Mouse (Mus musculus): ENCODE results near the gene Inca1.

Gene Inca1

GRCm38 (mm10) chr11:70669582-70670345 lies 30.2 kb downstream of the Inca1 start:
- DNase-seq (ENCODE audit: low spot score), result peak; percentile 81

- DNase-seq (ENCODE audit: low spot score), result peak; percentile 98
These were observed 31.0 kb downstream of the Inca1 start, which contains the start of gene Spag7 for GRCm38 (mm10) chr11:70668771-70669505. Spag7 (minus strand) TSS chr11:70669416.

GRCm38 (mm10) chr11:70668335-70668770 lies 31.6 kb downstream of the Inca1 start:
- peak; percentile 83 for DNase-seq (ENCODE audit: low spot score)

- no peak for DNase-seq (ENCODE audit: low spot score)
These were observed 32.4 kb downstream of the Inca1 start for GRCm38 (mm10) chr11:70667271-70668150.

- DNase-seq (ENCODE audit: low spot score), result no peak
These were observed 33.3 kb downstream of the Inca1 start for GRCm38 (mm10) chr11:70666687-70667086.

GRCm38 (mm10) chr11:70664741-70665140 lies 35.2 kb downstream of the Inca1 start:
- DNase-seq (ENCODE audit: low spot score), result no peak

GRCm38 (mm10) chr11:70663957-70664356 lies 36.0 kb downstream of the Inca1 start:
- DNase-seq (ENCODE audit: low spot score), result no peak

GRCm38 (mm10) chr11:70663101-70663500 lies 36.9 kb downstream of the Inca1 start:
- DNase-seq (ENCODE audit: low spot score), result no peak

GRCm38 (mm10) chr11:70660571-70660970 lies 39.4 kb downstream of the Inca1 start:
- DNase-seq (ENCODE audit: low spot score), result no peak

GRCm38 (mm10) chr11:70658942-70659341 lies 41.0 kb downstream of the Inca1 start:
- DNase-seq (ENCODE audit: low spot score), result no peak

- no peak for DNase-seq (ENCODE audit: low spot score)
These were observed 41.4 kb downstream of the Inca1 start for GRCm38 (mm10) chr11:70658521-70658920.

GRCm38 (mm10) chr11:70657991-70658390 lies 42.0 kb downstream of the Inca1 start:
- DNase-seq (ENCODE audit: low spot score), result no peak

- no peak for DNase-seq (ENCODE audit: low spot score)
These were observed 42.4 kb downstream of the Inca1 start for GRCm38 (mm10) chr11:70657573-70657972.

- DNase-seq (ENCODE audit: low spot score), result peak; percentile 29
These were observed 43.0 kb downstream of the Inca1 start, which contains the start of gene Eno3 for GRCm38 (mm10) chr11:70656964-70657363. Eno3 (plus strand) TSS chr11:70657202.

GRCm38 (mm10) chr11:70656456-70656927 lies 43.5 kb downstream of the Inca1 start:
- DNase-seq (ENCODE audit: low spot score), result peak; percentile 64

- peak; percentile 77 for DNase-seq (ENCODE audit: low spot score)
These were observed 44.1 kb downstream of the Inca1 start for GRCm38 (mm10) chr11:70655571-70656455.

GRCm38 (mm10) chr11:70654923-70655570 lies 44.9 kb downstream of the Inca1 start:
- DNase-seq (ENCODE audit: low spot score), result peak; percentile 89

- DNase-seq (ENCODE audit: low spot score), result peak; percentile 78
These were observed 45.6 kb downstream of the Inca1 start, which contains the start of gene Pfn1 for GRCm38 (mm10) chr11:70654198-70654922. Pfn1 (minus strand) TSS chr11:70654644.

- DNase-seq (ENCODE audit: low spot score), result peak; percentile 67
These were observed 46.4 kb downstream of the Inca1 start for GRCm38 (mm10) chr11:70653345-70654197.
